19 mouse cellular contexts compared by ENCODE assay signal in genomic region chr3:92689154-92689553, GRCm38 (mm10). TPM values are rescaled to one million over a fixed set of nuclear protein-coding genes. Genes with fewer than 3 reads are reported as not detected.
A peak's percentile ranks its signal among the peaks of the same experiment; 100 is the strongest.
DNase-seq lines count a peak whose midpoint lies in the region; ATAC-seq and TF ChIP-seq lines count a peak whose summit lies in the region.
"Not testable (repeated sequence)": the region's sequence is repeated elsewhere in the genome, so short reads cannot be mapped to it uniquely, and the experiment has no call there.
"Had no signal": no experiment of that assay in that cellular context is flagged by ENCODE, and none has a peak within 500 bp of the region (broad histone marks: within the 10 kb centered on the region; RNA-seq: fewer than 3 reads in every experiment).

No protein-coding gene starts in this region.

- not testable (repeated sequence) for TF ChIP-seq CTCF in G1E (IDR thresholded peaks at IDR 0.05; ENCODE audit: low read depth, low read length)

- H3K9ac ChIP-seq in heart, embryonic 12.5 days = not testable (repeated sequence)

- not testable (repeated sequence) for DNase-seq in G1E (ENCODE audit: low spot score)
- peak; percentile 4 for DNase-seq in brain, adult 2 months (ENCODE audit: low read depth, low spot score)
- DNase-seq in cerebellum, postnatal 25 days = peak; percentile 28 to 64
- DNase-seq in kidney, postnatal 25 days = peak; percentile 15 to 40
- peak; percentile 23 for DNase-seq in lung, postnatal 36 days
- peak; percentile 6 for DNase-seq in right cerebral cortex, postnatal 4 days

- H3K27me3 ChIP-seq in G1E (ENCODE audit: insufficient read depth, low read length); heart, embryonic 12.5 days (replicated peaks): not testable (repeated sequence)

- not testable (repeated sequence) for H3K27ac ChIP-seq in heart, embryonic 12.5 days (ENCODE audit: poor library complexity, severe bottlenecking)

- H3K9me3 ChIP-seq in G1E (replicated peaks); heart, embryonic 12.5 days (replicated peaks): not testable (repeated sequence)

- H3K4me3 ChIP-seq in G1E (ENCODE audit: low read depth, low read length) = peak overlapping the region; percentile 45; the same call in 1 of the 2 replicates
- not testable (repeated sequence) for H3K4me3 ChIP-seq in heart, embryonic 12.5 days

- not testable (repeated sequence) for ATAC-seq in G1E (ENCODE audit: extremely low read depth, insufficient number of reproducible peaks, low FRiP score, poor library complexity, severe bottlenecking); heart, embryonic 12.5 days (ENCODE audit: insufficient number of reproducible peaks, low FRiP score)

- H3K4me1 ChIP-seq in G1E (ENCODE audit: insufficient read depth, low read depth, low read length); heart, embryonic 12.5 days (replicated peaks): not testable (repeated sequence)

- WGBS in heart, embryonic 12.5 days = 58% methylated on average over 16 of the region's 16 CpGs

- peak overlapping the region; percentile 16; the same call in 1 of the 2 replicates for H3K4me2 ChIP-seq in heart, embryonic 12.5 days

- H3K36me3 ChIP-seq in G1E (replicated peaks); heart, embryonic 12.5 days: not testable (repeated sequence)

RNA-seq across cellular contexts. Expression of gene Lce1d, which starts 2.1 kb away (rescaled TPM):
- total RNA-seq in G1E (2014; fragmentation: Nextera tagmentation) = not detected in 2 replicates
- not detected in 2 replicates for total RNA-seq in G1E (2017)
- polyA plus RNA-seq in G1E (2012) = not detected in 2 replicates
- not detected in 2 replicates for polyA plus RNA-seq in heart, embryonic 12.5 days (2016; fragmentation: Nextera tagmentation; extraction: Ambion mirVana)
- total RNA-seq: layer of hippocampus, postnatal 25 days; left cerebral cortex, postnatal 36 days had no signal
- polyA plus RNA-seq: brain, embryonic 14.5 days; cortical plate, adult 2 months; forebrain, embryonic 13.5 days; hindbrain, embryonic 11.5 days; intestine, embryonic 14.5 days; kidney, postnatal 0 days; liver, embryonic 12.5 days; midbrain, postnatal 0 days; neural tube, embryonic 14.5 days had no signal

RNA-seq across cellular contexts. Expression of gene Lce1c, which starts 10.1 kb away (rescaled TPM):
- total RNA-seq in G1E (2014; fragmentation: Nextera tagmentation) (not detected in 2 replicates), G1E (2017) (not detected in 2 replicates)
- not detected in 2 replicates for polyA plus RNA-seq in G1E (2012)
- not detected in 2 replicates for polyA plus RNA-seq in heart, embryonic 12.5 days (2016; fragmentation: Nextera tagmentation; extraction: Ambion mirVana)
- total RNA-seq: layer of hippocampus, postnatal 25 days; left cerebral cortex, postnatal 36 days had no signal
- polyA plus RNA-seq: brain, embryonic 14.5 days; cortical plate, adult 2 months; forebrain, embryonic 13.5 days; hindbrain, embryonic 11.5 days; intestine, embryonic 14.5 days; kidney, postnatal 0 days; liver, embryonic 12.5 days; midbrain, postnatal 0 days; neural tube, embryonic 14.5 days had no signal

RNA-seq across cellular contexts. Expression of gene Lce1a2, which starts 19.0 kb away (rescaled TPM):
- total RNA-seq in G1E (2014; fragmentation: Nextera tagmentation) = not detected in 2 replicates
- not detected in 2 replicates for total RNA-seq in G1E (2017)
- polyA plus RNA-seq in G1E (2012) = not detected in 2 replicates
- polyA plus RNA-seq in heart, embryonic 12.5 days (2016; fragmentation: Nextera tagmentation; extraction: Ambion mirVana) = not detected in 2 replicates
- total RNA-seq: layer of hippocampus, postnatal 25 days; left cerebral cortex, postnatal 36 days; midbrain, postnatal 0 days had no signal
- polyA plus RNA-seq: brain, embryonic 14.5 days; cortical plate, adult 2 months; forebrain, embryonic 13.5 days; hindbrain, embryonic 11.5 days; intestine, embryonic 14.5 days; kidney, postnatal 0 days; liver, embryonic 12.5 days; midbrain, postnatal 0 days; neural tube, embryonic 14.5 days had no signal

RNA-seq across cellular contexts. Expression of gene Lce1e, which starts 19.7 kb away (rescaled TPM):
- total RNA-seq in G1E (2014; fragmentation: Nextera tagmentation) (not detected in 2 replicates), G1E (2017) (not detected in 2 replicates)
- not detected in 2 replicates for polyA plus RNA-seq in G1E (2012)
- polyA plus RNA-seq in heart, embryonic 12.5 days (2016; fragmentation: Nextera tagmentation; extraction: Ambion mirVana) = not detected in 2 replicates
- total RNA-seq: layer of hippocampus, postnatal 25 days; left cerebral cortex, postnatal 36 days; midbrain, postnatal 0 days had no signal
- polyA plus RNA-seq: brain, embryonic 14.5 days; cortical plate, adult 2 months; embryonic facial prominence, embryonic 14.5 days; forebrain, embryonic 13.5 days; hindbrain, embryonic 11.5 days; intestine, embryonic 14.5 days; kidney, postnatal 0 days; liver, embryonic 12.5 days; midbrain, postnatal 0 days; neural tube, embryonic 14.5 days had no signal

RNA-seq across cellular contexts. Expression of gene Lce1f, which starts 31.0 kb away (rescaled TPM):
- total RNA-seq in G1E (2014; fragmentation: Nextera tagmentation) (not detected in 2 replicates), G1E (2017) (not detected in 2 replicates)
- not detected in 2 replicates for polyA plus RNA-seq in G1E (2012)
- not detected in 2 replicates for polyA plus RNA-seq in heart, embryonic 12.5 days (2016; fragmentation: Nextera tagmentation; extraction: Ambion mirVana)
- total RNA-seq: layer of hippocampus, postnatal 25 days; left cerebral cortex, postnatal 36 days; midbrain, postnatal 0 days had no signal
- polyA plus RNA-seq: brain, embryonic 14.5 days; cortical plate, adult 2 months; forebrain, embryonic 13.5 days; hindbrain, embryonic 11.5 days; intestine, embryonic 14.5 days; kidney, postnatal 0 days; liver, embryonic 12.5 days; midbrain, postnatal 0 days; neural tube, embryonic 14.5 days had no signal
